Mouse (Mus musculus) heart, embryonic 12.5 days (tissue): ENCODE measurements at regions not wholly inside any gene's neighbourhood (a gene's known extent, or its start where the extent isn't known, plus 50 kb on each side); places are given as distances from the start of the nearest gene placed in this dataset.

ENCODE experiments used
- ATAC-seq: fragments of 200-750 bp; cut with Nextera tagmentation; 2 replicates; pipeline ENCODE4 v1.8.0; 2017; ENCODE audit warnings: moderate TSS enrichment, moderate library complexity; ENCODE audit not compliant: insufficient number of reproducible peaks, low FRiP score
- H3K27ac ChIP-seq: fragments of 300-500 bp; sonication (generic); 2 replicates; pipeline ENCODE4 v1.5.1; 2016; ENCODE audit warnings: mild to moderate bottlenecking, moderate library complexity; ENCODE audit not compliant: poor library complexity, severe bottlenecking
- H3K27me3 ChIP-seq: fragments of 300-500 bp; sonication (generic); replicated peaks from 2 replicates; pipeline ENCODE4 v1.6.1; 2016; ENCODE audit warnings: mild to moderate bottlenecking, moderate library complexity
- H3K36me3 ChIP-seq: fragments of 300-500 bp; sonication (generic); 2 replicates; pipeline ENCODE4 v1.6.1; 2016; ENCODE audit warnings: mild to moderate bottlenecking, moderate library complexity
- H3K4me1 ChIP-seq: fragments of 300-500 bp; sonication (generic); replicated peaks from 2 replicates; pipeline ENCODE4 v1.6.1; 2016; ENCODE audit warnings: mild to moderate bottlenecking
- H3K4me2 ChIP-seq: fragments of 300-500 bp; sonication (generic); 2 replicates; pipeline ENCODE4 v1.6.1; 2016; ENCODE audit warnings: mild to moderate bottlenecking, moderate library complexity
- H3K4me3 ChIP-seq: fragments of 300-500 bp; sonication (generic); 2 replicates; pipeline ENCODE4 v1.5.1; 2016; ENCODE audit warnings: mild to moderate bottlenecking
- H3K9ac ChIP-seq: fragments of 300-500 bp; sonication (generic); 2 replicates; pipeline ENCODE4 v1.6.1; 2016; ENCODE audit warnings: mild to moderate bottlenecking, moderate library complexity
- H3K9me3 ChIP-seq: fragments of 300-500 bp; sonication (generic); replicated peaks from 2 replicates; pipeline ENCODE4 v1.6.1; 2016; ENCODE audit warnings: mild to moderate bottlenecking, moderate library complexity
- WGBS: fragments of 180-500 bp; shearing (Covaris S2); methylation state at CpG from one replicate; pipeline ENCODE4 v1.1.7; 2016; 5-methylcytosine and 5-hydroxymethylcytosine counted together

DNA sequence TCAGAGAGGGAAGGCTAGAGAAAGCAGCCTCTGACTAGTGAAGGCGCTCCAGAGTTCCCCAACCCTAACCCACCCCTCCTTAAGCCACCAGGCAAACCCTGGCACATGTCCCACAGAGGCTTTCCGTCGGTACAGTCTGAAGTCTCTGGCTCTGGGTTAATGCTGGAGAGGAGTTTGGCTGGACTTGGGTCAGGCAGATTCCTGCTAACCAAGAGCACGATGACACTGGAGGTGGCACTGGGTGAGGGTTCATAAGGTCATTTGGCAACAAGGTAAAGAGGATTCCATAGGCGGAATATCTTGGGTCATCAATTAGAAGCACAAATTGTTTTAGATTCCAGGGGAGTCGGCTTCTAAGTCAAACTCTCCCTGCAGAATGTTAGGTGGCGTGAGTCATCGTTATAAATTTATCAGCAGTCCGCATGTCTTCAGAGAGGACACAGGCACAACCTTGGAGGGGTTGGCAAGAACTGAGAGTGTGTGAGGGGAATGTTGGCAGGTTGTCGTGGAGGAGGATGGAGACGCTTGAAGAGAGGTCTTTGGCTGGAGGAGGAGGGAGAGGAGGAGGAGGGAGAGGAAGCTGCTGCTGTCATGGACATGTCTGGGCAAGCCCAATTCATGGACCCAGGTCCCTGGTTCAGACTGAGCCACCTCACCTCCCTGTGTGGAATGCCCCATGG, 138.4 kb downstream of the Utp6 start:
- 69% methylated on average over 11 of the region's 11 CpGs for WGBS
- no peak for ATAC-seq
- 0 out of 2 replicates have a peak, but pooled peaks cover 3% of the 10 kb centered on the region for H3K9me3 ChIP-seq
- H3K4me3 ChIP-seq = no peak overlapping the region
- H3K27me3 ChIP-seq = no peaks in the 10 kb centered on the region
- H3K36me3 ChIP-seq = no peaks in the 10 kb centered on the region
- H3K27ac ChIP-seq = no peak overlapping the region
- no peak overlapping the region for H3K4me2 ChIP-seq
- H3K4me1 ChIP-seq = peaks cover 19% of the 10 kb centered on the region; the same call in 1 of the 2 replicates
- no peak overlapping the region for H3K9ac ChIP-seq

DNA sequence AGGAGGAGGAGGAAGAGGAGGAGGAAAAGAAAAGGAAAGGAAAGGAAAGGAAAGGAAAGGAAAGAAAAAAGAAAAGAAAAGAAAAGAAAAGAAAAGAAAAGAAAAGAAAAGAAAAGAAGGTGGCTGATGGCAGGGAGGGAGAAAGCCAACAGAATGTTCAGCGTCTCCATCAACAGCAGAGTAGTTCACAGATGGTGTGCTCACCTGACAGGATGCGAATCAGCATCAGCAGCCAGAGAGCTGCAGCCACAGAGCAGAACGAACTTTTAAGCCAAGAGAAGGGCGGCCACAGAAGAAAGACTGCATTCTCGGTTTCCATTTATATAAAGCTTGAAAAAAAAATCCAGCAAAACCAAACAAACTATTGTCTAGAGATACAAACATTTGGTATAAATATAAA, 140.2 kb downstream of the Utp6 start:
- no peak overlapping the region for H3K4me3 ChIP-seq
- no peaks in the 10 kb centered on the region for H3K36me3 ChIP-seq
- no peak overlapping the region for H3K4me2 ChIP-seq
- no peak overlapping the region for H3K27ac ChIP-seq
- ATAC-seq = no peak
- no peaks in the 10 kb centered on the region for H3K9me3 ChIP-seq
- no peaks in the 10 kb centered on the region for H3K27me3 ChIP-seq
- H3K9ac ChIP-seq = no peak overlapping the region
- H3K4me1 ChIP-seq = peaks cover 19% of the 10 kb centered on the region; the same call in 1 of the 2 replicates
- WGBS = 79% methylated on average over 5 of the region's 5 CpGs

DNA sequence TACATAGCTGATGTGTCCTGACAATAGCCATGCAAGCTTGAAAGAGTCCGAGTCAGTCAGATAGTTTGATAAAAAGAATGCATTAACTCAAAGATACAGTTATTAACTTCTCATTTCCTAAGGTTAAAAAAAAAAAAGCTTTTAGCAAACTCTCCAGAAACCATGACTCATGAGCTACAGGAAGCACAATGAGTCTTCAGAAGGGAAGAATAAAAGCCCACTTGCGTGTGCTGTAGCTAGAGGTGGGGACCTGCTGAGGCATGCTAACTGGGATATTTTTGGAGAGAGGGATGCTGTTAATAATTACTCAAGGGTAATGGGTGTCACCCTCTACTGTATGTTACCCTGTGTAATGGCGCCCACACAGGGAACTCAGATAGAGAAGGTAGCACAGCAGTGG, 147.0 kb downstream of the Utp6 start:
- no peak for ATAC-seq
- Histone ChIP-seq H3K9me3 (peaks cover 6% of the 10 kb centered on the region), H3K4me3 (no peak overlapping the region), H3K27ac (no peak overlapping the region), H3K27me3 (no peaks in the 10 kb centered on the region), H3K9ac (no peak overlapping the region), H3K4me2 (no peak overlapping the region), H3K4me1 (no peaks in the 10 kb centered on the region), H3K36me3 (no peaks in the 10 kb centered on the region)
- 86% methylated on average over 3 of the region's 3 CpGs for WGBS

DNA sequence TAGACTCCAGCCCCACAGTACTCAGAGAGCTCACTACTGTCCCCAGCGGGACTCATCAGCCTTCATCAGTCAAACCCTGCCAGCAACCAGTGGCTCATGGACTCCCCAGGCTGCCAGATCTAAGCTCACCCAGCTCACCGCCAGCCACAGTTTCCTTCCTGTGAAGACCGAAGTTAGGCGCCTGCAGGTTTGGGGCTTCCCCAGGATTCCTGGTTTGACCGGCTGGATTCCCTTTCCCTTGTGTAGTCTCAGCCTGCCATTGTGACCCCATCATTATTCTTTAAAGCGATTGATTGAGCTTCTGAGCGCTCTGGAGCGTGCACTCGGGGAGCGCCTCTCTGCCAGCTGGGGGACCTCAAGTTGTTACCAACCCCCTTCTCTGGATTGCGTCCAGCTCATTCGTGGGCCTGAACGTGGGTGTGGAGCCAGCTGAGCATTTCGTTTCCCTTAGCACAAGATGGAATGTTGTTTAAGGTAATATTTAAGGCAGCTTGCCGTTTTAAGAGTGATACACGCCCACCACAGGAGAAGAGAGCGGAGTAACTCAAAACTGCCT, 155.2 kb downstream of the Utp6 start:
- Histone ChIP-seq H3K27me3 (no peaks in the 10 kb centered on the region), H3K36me3 (no peaks in the 10 kb centered on the region), H3K9me3 (peaks cover 11% of the 10 kb centered on the region), H3K4me2 (no peak overlapping the region; the same call in 1 of the 2 replicates), H3K4me1 (peaks cover 18% of the 10 kb centered on the region), H3K4me3 (no peak overlapping the region), H3K9ac (no peak overlapping the region), H3K27ac (no peak overlapping the region)
- ATAC-seq = no peak
- WGBS = 35% methylated on average over 17 of the region's 17 CpGs

DNA sequence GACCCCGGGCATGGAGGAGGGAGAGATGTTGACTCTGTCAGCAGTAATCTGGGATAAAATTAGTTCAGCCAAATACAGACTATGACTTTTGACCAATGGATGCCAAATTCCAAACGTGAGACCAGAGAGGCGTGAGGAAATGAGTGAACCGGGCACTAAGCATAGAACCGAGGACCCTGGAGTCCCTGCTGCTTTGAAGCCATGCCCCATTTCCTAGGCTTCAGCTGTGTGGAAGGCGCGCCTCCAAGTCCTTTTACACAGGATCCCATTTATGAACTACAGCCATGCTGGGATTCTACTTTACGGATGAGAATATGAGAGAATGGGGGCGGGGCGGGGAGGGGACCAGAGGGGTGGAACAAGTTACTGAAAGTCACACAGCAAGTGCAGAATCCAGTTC, 155.8 kb downstream of the Utp6 start:
- Histone ChIP-seq H3K27me3 (no peaks in the 10 kb centered on the region), H3K36me3 (no peaks in the 10 kb centered on the region), H3K9me3 (peaks cover 11% of the 10 kb centered on the region), H3K9ac (no peak overlapping the region), H3K4me1 (peaks cover 18% of the 10 kb centered on the region), H3K4me2 (no peak overlapping the region), H3K4me3 (no peak overlapping the region), H3K27ac (peak overlapping the region; percentile 12; the same call in 1 of the 2 replicates)
- ATAC-seq = no peak
- 67% methylated on average over 10 of the region's 10 CpGs for WGBS

DNA sequence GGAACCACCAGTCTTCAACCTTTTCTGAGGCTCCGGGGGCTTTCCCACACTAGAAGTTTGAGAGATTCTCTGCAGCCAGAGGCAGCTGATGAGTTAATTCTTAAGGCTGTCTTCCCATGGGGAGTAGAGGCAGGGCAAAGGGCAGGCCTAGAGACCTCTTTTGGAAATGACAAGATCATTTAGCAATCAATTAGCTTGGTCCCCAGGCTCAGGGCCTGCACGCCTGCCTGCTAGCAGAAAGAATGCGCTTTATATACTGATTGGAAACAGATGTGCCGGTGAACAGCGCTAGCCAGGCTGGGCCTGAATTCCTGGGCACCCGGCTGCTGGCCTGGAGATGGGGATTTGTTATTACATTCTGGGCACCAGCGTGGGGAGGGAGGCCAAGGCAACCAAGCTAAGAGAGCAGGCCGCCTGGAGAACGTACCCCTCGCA, 156.2 kb downstream of the Utp6 start:
- Histone ChIP-seq H3K27me3 (no peaks in the 10 kb centered on the region), H3K27ac (peak overlapping the region; percentile 12), H3K4me1 (peaks cover 18% of the 10 kb centered on the region), H3K4me2 (no peak overlapping the region), H3K36me3 (no peaks in the 10 kb centered on the region), H3K9ac (no peak overlapping the region), H3K9me3 (peaks cover 11% of the 10 kb centered on the region), H3K4me3 (no peak overlapping the region)
- 35% methylated on average over 10 of the region's 10 CpGs for WGBS
- no peak for ATAC-seq

DNA sequence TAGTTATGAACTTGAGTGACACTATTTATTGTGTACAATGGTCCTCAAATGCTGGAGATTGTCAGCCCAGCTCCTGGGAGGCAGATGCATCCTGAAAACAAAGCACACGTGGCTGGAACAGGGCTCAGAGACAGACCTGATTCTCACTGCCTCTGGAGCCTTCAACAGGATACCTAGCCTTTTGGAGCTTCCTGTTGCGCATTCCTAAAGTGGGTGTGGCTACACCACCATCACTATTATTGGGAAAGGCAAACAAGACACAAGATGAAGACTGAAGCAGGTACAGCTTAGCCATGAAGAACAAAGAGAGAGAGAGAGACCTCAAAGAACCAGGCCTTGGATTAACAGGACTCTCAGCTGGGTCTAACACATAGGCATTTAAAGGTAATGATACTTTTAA, 158.2 kb downstream of the Utp6 start:
- Histone ChIP-seq H3K27me3 (no peaks in the 10 kb centered on the region), H3K36me3 (no peaks in the 10 kb centered on the region), H3K27ac (no peak overlapping the region), H3K9ac (no peak overlapping the region), H3K4me1 (peaks cover 18% of the 10 kb centered on the region), H3K9me3 (peaks cover 11% of the 10 kb centered on the region), H3K4me2 (no peak overlapping the region), H3K4me3 (no peak overlapping the region)
- WGBS = 72% methylated on average over 2 of the region's 2 CpGs
- no peak for ATAC-seq

DNA sequence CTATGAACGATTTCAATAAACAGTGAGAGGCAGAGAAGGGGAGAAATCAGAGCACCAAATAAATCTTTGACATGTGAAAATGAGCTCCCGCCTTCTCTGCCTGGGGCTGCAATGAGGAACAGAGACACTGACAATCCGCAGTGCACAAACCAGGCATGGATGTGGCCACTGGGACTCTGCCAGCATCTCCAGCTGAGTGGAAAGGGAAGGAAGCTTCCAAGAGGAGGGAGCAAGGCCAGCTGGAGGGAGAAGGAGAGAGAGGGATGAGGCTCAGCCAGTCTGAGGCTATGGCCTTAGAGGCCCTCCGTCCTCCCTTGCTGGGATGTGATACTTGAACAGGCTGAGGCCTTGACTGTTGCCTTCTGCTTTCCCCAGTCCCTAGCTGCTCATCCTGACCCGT, 159.2 kb downstream of the Utp6 start:
- Histone ChIP-seq H3K9me3 (peaks cover 11% of the 10 kb centered on the region), H3K4me3 (no peak overlapping the region), H3K36me3 (no peaks in the 10 kb centered on the region), H3K4me2 (no peak overlapping the region), H3K4me1 (peaks cover 18% of the 10 kb centered on the region), H3K27ac (no peak overlapping the region), H3K9ac (no peak overlapping the region), H3K27me3 (no peaks in the 10 kb centered on the region)
- 59% methylated on average over 5 of the region's 5 CpGs for WGBS
- ATAC-seq = no peak

DNA sequence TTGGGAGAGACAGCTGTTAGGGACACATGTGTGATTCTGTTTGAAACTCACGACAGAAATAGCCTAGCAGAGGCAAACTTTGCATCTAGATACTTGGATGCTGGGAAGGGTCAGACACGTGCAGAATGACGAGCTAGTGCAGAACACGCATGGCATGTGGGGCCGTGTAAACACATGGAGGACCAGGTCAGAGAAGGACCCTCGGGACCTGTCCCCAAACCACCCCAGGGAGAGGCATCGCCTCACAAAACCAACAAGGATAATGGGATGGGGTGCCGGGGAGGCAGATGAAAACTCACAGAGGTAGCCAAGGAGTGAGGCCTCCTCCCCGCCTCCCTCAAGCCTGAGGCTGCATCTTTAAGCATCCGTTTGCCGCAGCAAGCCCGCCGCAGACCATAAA, 159.6 kb downstream of the Utp6 start:
- H3K9me3 ChIP-seq = peaks cover 11% of the 10 kb centered on the region
- ATAC-seq = no peak
- no peak overlapping the region for H3K4me3 ChIP-seq
- H3K27ac ChIP-seq = no peak overlapping the region
- no peaks in the 10 kb centered on the region for H3K36me3 ChIP-seq
- H3K4me1 ChIP-seq = peaks cover 18% of the 10 kb centered on the region
- WGBS = 81% methylated on average over 13 of the region's 13 CpGs
- no peak overlapping the region for H3K4me2 ChIP-seq
- no peaks in the 10 kb centered on the region for H3K27me3 ChIP-seq
- no peak overlapping the region for H3K9ac ChIP-seq

DNA sequence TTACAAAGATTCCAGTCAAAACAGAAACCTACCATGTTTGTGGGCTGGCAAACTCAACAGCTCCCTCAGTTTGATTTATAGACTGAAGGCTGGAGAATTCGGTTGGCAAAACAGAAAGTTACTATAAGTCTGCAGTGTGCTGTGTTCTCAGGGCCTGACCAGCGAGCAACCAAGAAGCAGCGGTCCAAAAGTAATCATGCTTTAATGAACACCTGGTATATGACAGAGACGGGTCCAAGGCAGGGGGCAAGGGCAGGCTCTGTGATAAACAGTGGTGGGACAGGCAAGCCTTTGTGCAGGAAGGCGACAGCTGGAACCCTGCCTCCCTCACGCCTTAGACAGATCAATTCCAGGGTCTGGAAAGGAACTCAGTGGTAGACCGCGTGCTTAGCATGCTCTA, 161.9 kb downstream of the Utp6 start:
- no peak overlapping the region for H3K4me2 ChIP-seq
- no peaks in the 10 kb centered on the region for H3K36me3 ChIP-seq
- H3K4me1 ChIP-seq = no peaks in the 10 kb centered on the region
- H3K9me3 ChIP-seq = peaks cover 9% of the 10 kb centered on the region
- H3K27ac ChIP-seq = no peak overlapping the region
- WGBS = 70% methylated on average over 8 of the region's 8 CpGs
- no peak overlapping the region for H3K4me3 ChIP-seq
- H3K9ac ChIP-seq = no peak overlapping the region
- no peaks in the 10 kb centered on the region for H3K27me3 ChIP-seq
- no peak for ATAC-seq

DNA sequence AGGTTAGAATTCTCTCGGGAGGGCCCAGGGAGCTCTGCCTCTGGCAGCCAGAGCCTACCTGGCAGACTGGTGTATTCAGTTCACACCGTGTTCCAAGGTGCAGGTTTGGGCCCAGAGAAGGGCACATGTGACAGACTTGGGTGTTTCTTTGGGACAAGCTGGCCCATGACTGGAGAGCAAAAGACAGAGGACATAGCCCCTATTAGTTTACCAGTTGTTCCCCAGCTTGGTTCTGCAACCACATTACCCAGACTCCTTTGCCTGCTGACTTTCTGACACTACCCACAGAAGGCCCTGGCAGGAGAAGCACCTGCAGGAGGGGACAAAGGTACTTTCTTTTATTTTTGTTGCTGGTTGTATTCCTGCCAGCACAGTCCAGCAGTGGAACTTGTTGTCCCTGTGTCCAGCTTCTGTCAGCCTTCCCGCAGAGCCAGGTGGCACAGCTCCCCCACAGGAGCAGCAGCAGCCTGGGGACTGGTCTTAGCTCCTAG, 173.9 kb downstream of the Utp6 start:
- H3K4me2 ChIP-seq = no peak overlapping the region
- no peaks in the 10 kb centered on the region for H3K27me3 ChIP-seq
- WGBS = 80% methylated on average over 3 of the region's 3 CpGs
- H3K4me3 ChIP-seq = no peak overlapping the region
- H3K9ac ChIP-seq = no peak overlapping the region
- no peak for ATAC-seq
- no peaks in the 10 kb centered on the region for H3K36me3 ChIP-seq
- H3K4me1 ChIP-seq = peaks cover 45% of the 10 kb centered on the region
- no peak overlapping the region for H3K27ac ChIP-seq
- H3K9me3 ChIP-seq = no peaks in the 10 kb centered on the region

DNA sequence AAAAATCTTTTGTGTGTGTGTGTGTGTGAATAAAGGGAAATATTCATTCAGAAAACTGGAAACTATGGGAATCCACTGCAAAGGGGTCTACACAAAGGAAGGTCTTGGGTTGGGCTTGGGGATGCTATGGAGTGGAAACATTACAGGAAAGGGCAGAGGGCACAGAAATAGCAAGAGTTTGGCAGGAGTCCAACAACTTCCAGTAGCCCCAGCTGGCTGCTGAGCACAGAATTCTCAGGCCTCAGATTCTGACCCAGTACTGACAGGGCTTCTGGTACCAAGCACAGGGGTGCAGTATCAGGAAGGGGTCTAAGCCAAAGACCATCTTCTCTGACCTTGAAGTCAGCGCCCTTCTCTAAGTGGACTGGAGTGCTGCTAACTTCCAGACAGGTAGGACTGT, 174.4 kb downstream of the Utp6 start:
- no peak overlapping the region for H3K4me3 ChIP-seq
- no peaks in the 10 kb centered on the region for H3K27me3 ChIP-seq
- 68% methylated on average over 1 of the region's 1 CpGs for WGBS
- no peaks in the 10 kb centered on the region for H3K36me3 ChIP-seq
- H3K4me1 ChIP-seq = peaks cover 43% of the 10 kb centered on the region
- no peak overlapping the region for H3K4me2 ChIP-seq
- ATAC-seq = no peak
- H3K9me3 ChIP-seq = no peaks in the 10 kb centered on the region
- H3K27ac ChIP-seq = no peak overlapping the region
- H3K9ac ChIP-seq = no peak overlapping the region
